Mouse (Mus musculus) adrenal gland, adult 18-20 months (tissue): ENCODE results near the gene Ecm2. TPM values are rescaled to one million over a fixed set of nuclear protein-coding genes. Genes with fewer than 3 reads are reported as not detected.

Experiments
- total RNA-seq, 2 experiments: library from RNA; stranded (reverse); gene quantifications; 1 replicate in 1 of 2; 2 replicates in 1 of 2; pipeline ENCODE4 v1.2.3; 2021

Gene Ecm2
- total RNA-seq, 2 experiments from 2014 or later, result 6.2 to 8.9 TPM

Other genes with a start within 250 kb of the Ecm2 start
- 1 to 10 TPM; 3.5 to 6.3 TPM for gene Fgd3, start 184.5 kb upstream of the Ecm2 start, total RNA-seq
- 10 to 100 TPM; 45.7 to 51.4 TPM for gene Bicd2, start 163.2 kb upstream of the Ecm2 start, total RNA-seq
- gene Ippk, start 83.6 kb upstream of the Ecm2 start, total RNA-seq, result 10 to 100 TPM; 35.9 to 44.8 TPM
- gene Tes3-ps, start 11.5 kb upstream of the Ecm2 start, total RNA-seq, result 1 to 10 TPM; 1.0 to 1.1 TPM
- gene Aspn, start 39.6 kb downstream of the Ecm2 start, total RNA-seq, result 1 to 10 TPM; 2.8 to 7.6 TPM
- gene Omd, start 77.7 kb downstream of the Ecm2 start, total RNA-seq, result 1 to 10 TPM; 5.6 to 6.3 TPM
- gene Ogn, start 103.2 kb downstream of the Ecm2 start, total RNA-seq, result 10 to 100 TPM; 48.1 to 62.8 TPM
- 1 to 10 TPM in 1 of 2 experiments, under 1 TPM in 1; 0.38 to 1.2 TPM for gene Cenpp, start 148.0 kb downstream of the Ecm2 start, total RNA-seq
- 10 to 100 TPM; 22.0 to 24.7 TPM for gene Nol8, start 148.3 kb downstream of the Ecm2 start, total RNA-seq
- 10 to 100 TPM; 66.3 to 80.6 TPM for gene Iars, start 177.3 kb downstream of the Ecm2 start, total RNA-seq